Mouse (Mus musculus) heart, adult 2 months (tissue): ENCODE measurements around the gene Tspo. TPM values are rescaled to one million over a fixed set of nuclear protein-coding genes. Genes with fewer than 3 reads are reported as not detected.

Experiments
- DNase-seq, 2 experiments: peaks; one replicate each; pipeline ENCODE4 v3.0.0; 2021
- H3K27ac ChIP-seq: fragments of 200-600 bp; 2 replicates; pipeline ENCODE4 v1.8.1; 2022
- H3K27me3 ChIP-seq: fragments of 200-500 bp; 2 replicates; pipeline ENCODE4 v1.6.1; 2012; ENCODE audit warnings: mild to moderate bottlenecking, low read length, inconsistent platforms, mixed read lengths; ENCODE audit not compliant: control insufficient read depth, insufficient read depth
- H3K36me3 ChIP-seq: fragments of 200-500 bp; 2 replicates; pipeline ENCODE4 v1.6.1; 2012; ENCODE audit warnings: low read length, inconsistent platforms; ENCODE audit not compliant: control insufficient read depth, insufficient read depth
- H3K4me1 ChIP-seq: fragments of 200-500 bp; 2 replicates; pipeline ENCODE4 v1.6.1; 2011; ENCODE audit warnings: low read length; ENCODE audit not compliant: control insufficient read depth, insufficient read depth
- H3K4me3 ChIP-seq: fragments of 200-600 bp; 2 replicates; pipeline ENCODE4 v1.8.1; 2022
- H3K79me2 ChIP-seq: fragments of 200-500 bp; replicated peaks from 2 replicates; pipeline ENCODE4 v1.6.1; 2012; ENCODE audit warnings: mild to moderate bottlenecking, inconsistent platforms, low read length, moderate library complexity, mixed read lengths; ENCODE audit not compliant: control insufficient read depth, insufficient read depth
- H3K9ac ChIP-seq: fragments of 200-500 bp; 2 replicates; pipeline ENCODE4 v1.6.1; 2012; ENCODE audit warnings: low read depth, mild to moderate bottlenecking, control low read depth, inconsistent platforms, low read length, mixed read lengths
- CTCF ChIP-seq: fragments of 200-600 bp; IDR thresholded peaks from 2 replicates; pipeline ENCODE4 v1.8.1; 2022; ENCODE audit warnings: antibody characterized with exemption, mild to moderate bottlenecking, moderate library complexity
- EP300 ChIP-seq: fragments of 200-500 bp; IDR thresholded peaks from 2 replicates; pipeline ENCODE4 v1.6.1; 2011; ENCODE audit warnings: low read depth, low read length, control low read depth; ENCODE audit not compliant: insufficient read depth
- POLR2A ChIP-seq: fragments of 200-500 bp; IDR thresholded peaks from 2 replicates; pipeline ENCODE4 v1.6.1; 2011; ENCODE audit warnings: mild to moderate bottlenecking, low read depth, low read length, control low read depth; ENCODE audit not compliant: insufficient read depth
- WGBS: fragments of 180-500 bp; shearing (Covaris S2); methylation state at CpG from one replicate; pipeline ENCODE4 v1.1.7; 2018; 5-methylcytosine and 5-hydroxymethylcytosine counted together
- intact Hi-C: fragments of 180-260 bp; cut with DNase I; formaldehyde crosslinking; loops from one replicate; pipeline ENCODE4 v1.15.1; 2025
- long read RNA-seq: library from polyadenylated mRNA; stranded (forward); transcript quantifications from one replicate; pipeline ENCODE4 v2.0.0, GENCODE M21; 2021
- polyA plus RNA-seq: library from polyadenylated mRNA; depleted of rRNA; stranded (reverse); fragments of >200 nt; gene quantifications from 2 replicates; pipeline ENCODE4 v1.2.3, GENCODE M21; 2012; rRNA removed
- total RNA-seq, 2 experiments: library from RNA; stranded (reverse); gene quantifications; 2 replicates each; pipeline ENCODE4 v1.2.3; 2021

The Tspo gene
- total RNA-seq (10 to 100 TPM; 61.2 to 61.8 TPM), polyA plus RNA-seq (101 and 154 TPM in 2 replicates)
- long read RNA-seq, transcript Tspo-201 (4 exons, 837 nt): major isoform, 44 of 48 reads
- long read RNA-seq, partial matches to known transcripts: 3 of 48 reads
- long read RNA-seq, other reads (novel, unspliced or antisense): 1 of 48 reads

DNA sequence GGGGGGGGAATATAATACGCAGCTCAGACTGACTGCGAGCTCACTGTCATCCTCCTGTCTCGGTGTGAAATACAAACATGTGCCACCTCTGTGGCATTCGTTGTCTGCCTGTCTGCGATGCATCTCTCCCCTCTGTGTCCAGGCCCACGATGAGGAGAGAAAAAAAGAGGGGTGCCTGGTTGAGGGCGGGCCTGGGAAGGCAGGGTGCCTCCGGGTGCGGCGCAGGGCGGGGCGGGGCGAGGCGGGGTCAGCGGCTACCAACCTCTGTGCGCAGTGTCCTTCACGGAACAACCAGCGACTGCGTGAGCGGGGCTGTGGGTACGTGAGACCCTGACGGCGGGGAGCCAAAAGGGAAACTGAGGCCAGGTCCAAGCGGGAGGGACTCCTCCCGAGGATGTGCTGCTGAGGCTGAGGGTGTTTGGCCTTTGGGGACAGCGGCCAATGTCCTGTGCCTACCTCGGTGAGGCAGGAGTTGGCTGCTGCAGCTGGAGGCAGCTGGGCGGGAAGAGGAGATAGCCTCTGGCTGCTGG is at the start of gene Tspo, which contains the start of gene Mcat:
Gene Tspo (plus strand): TSS at position 266 of the 530 bp plus-strand sequence.
Gene Mcat (minus strand): TSS at position 461 of the 530 bp plus-strand sequence.
- TF ChIP-seq POLR2A (peak; percentile 68), CTCF (no peak)
- H3K79me2 ChIP-seq: no peaks in the 10 kb centered on the region
- no peaks in the 10 kb centered on the region for H3K27me3 ChIP-seq
- H3K4me3 ChIP-seq: peak within 1 kb of the TSS; percentile 80
- H3K36me3 ChIP-seq: no peaks in the 10 kb centered on the region
- WGBS: under 1% methylated on average over 28 of the region's 28 CpGs
- DNase-seq: peak; percentile 82 to 86
- intact Hi-C loops: loop anchor here (5.0 kb wide), 1 partner anchor 36 kb away; the partner anchor contains the start of gene Bik
- peak within 1 kb of the TSS; percentile 92 for H3K27ac ChIP-seq
- peaks cover 9% of the 10 kb centered on the region for H3K4me1 ChIP-seq
- peak within 1 kb of the TSS; percentile 76 for H3K9ac ChIP-seq

DNA sequence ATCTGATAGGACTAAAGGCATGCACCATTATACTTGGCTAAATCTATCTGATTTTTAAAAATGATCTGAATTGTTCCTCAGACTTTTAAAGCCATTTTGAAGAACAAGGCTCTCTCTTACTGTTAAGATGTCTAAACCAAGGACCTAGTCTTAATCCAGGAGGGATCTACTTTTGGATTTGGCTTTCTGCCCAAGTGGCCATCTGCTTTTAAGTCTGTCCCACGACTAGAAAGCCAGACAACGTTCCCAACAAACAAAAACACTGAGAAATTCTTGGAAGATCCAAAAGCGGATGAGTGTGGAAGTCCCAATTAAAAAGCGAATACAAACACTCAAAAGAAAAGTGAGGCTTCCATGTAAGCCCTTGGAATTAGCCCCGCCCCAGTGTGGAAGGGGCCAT is 48.4 kb upstream of the Tspo start:
- WGBS: 62% methylated on average over 5 of the region's 5 CpGs
- Histone ChIP-seq H3K4me3 (no peak overlapping the region), H3K79me2 (no peaks in the 10 kb centered on the region), H3K27ac (no peak overlapping the region), H3K36me3 (no peaks in the 10 kb centered on the region), H3K9ac (no peak overlapping the region), H3K27me3 (no peaks in the 10 kb centered on the region), H3K4me1 (no peaks in the 10 kb centered on the region)
- DNase-seq: no peak
- intact Hi-C loops: loop anchor here (5.0 to 10.0 kb wide), 4 partner anchors 108 to 713 kb away; no protein-coding TSS in a partner anchor
- TF ChIP-seq CTCF (no peak), POLR2A (no peak), EP300 (no peak)

DNA sequence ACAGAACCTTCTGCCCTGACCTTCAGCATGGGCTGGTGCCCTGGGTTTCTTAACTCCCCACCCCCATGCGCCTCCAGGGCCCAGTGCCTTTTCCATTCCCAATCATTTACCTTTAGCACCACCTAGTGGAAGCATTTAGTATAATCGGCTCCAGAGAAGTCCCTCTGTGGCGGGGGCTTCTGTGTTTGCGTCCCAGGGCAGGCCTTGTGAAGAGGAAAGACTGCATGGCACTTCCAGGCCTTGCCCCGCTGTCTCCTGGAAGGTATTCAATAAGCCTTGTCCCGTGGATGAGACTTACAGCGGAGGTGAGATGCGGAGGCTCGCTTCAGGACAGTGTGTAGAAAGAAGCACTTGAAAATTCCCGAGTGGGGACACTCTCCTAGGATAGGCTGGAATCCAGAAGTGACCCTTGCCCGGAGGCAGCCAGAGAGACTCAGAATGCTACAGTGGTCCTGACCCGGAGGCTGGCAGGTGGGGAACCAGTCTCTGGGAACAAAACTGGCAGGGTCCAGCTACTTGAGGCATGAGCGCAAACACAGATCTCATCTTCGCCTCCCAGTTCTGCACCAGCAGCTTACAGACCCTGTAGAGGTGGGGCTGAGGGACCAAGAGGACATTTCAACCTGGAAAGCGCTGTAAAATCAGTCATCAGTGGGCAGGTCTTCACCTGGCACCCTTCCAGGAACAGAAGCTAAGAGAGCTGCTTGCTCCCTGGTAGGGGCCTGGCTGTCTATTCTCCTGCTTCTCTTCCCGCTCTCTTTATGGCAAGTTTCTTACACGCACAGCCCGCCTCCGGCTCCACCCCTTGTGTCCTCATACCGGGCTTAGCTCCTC is 45.0 kb upstream of the Tspo start:
- Histone ChIP-seq H3K27me3 (no peaks in the 10 kb centered on the region), H3K79me2 (no peaks in the 10 kb centered on the region), H3K27ac (no peak overlapping the region), H3K4me1 (no peaks in the 10 kb centered on the region), H3K36me3 (no peaks in the 10 kb centered on the region), H3K9ac (no peak overlapping the region), H3K4me3 (no peak overlapping the region)
- 31% methylated on average over 20 of the region's 20 CpGs for WGBS
- intact Hi-C loops: loop anchor here (1.0 to 10.0 kb wide), 5 partner anchors 111 to 716 kb away; no protein-coding TSS in a partner anchor
- TF ChIP-seq EP300 (peak; percentile 77; the same call in 1 of the 2 replicates), POLR2A (no peak), CTCF (peak; percentile 93)
- peak; percentile 63 to 67 for DNase-seq

DNA sequence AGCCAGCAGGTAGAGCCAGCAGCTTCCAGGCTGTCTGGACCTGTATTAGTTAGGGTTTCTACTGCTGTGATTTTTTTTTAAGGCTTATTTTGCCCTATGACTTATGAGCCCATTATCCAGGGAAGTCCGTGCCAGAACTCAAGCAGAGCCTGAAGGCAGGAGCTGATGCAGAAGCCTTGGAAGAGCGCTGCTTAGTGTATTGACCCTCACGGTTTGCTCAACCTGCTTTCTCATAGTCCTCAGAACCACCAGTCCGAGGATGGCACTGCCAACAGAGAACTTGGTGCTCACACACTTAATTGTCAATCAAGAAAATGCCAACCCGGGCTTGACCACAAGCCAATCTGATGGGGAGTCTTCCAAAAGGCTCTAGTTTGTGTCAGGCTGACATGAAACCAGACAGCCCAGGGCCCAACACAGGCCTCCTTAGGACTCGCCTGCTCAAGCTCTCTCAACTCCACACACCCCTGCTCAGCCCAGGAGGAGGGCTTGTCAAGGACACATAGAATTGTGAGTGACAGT is 42.5 kb upstream of the Tspo start:
- Histone ChIP-seq H3K9ac (no peak overlapping the region), H3K4me3 (no peak overlapping the region), H3K36me3 (no peaks in the 10 kb centered on the region), H3K27ac (no peak overlapping the region), H3K79me2 (no peaks in the 10 kb centered on the region), H3K27me3 (no peaks in the 10 kb centered on the region), H3K4me1 (no peaks in the 10 kb centered on the region)
- no peak for TF ChIP-seq EP300
- TF ChIP-seq POLR2A: no peak
- no peak for TF ChIP-seq CTCF
- DNase-seq: no peak
- WGBS: 77% methylated on average over 6 of the region's 6 CpGs
- intact Hi-C loops: no loop called here

DNA sequence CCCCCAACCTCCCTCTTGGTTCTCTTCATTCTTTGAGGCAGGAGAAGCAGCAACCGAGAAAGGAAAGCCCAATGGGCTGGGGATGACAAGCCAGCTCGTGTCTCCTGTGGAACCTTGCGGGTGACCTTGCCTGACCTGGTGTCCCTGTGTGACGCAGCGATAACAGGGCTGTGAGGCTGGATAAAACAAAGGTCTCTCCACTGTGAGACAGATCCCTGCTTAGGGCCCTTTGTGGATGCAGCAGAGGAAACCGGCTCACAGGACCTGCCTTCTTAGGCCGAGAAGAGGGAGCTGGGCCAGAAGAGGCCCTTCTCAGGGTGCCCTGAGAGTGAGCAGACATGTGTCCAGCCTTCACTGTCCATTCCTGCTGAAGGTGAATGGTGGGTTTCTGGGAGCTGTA is 40.2 kb upstream of the Tspo start:
- peaks cover 4% of the 10 kb centered on the region for H3K4me1 ChIP-seq
- intact Hi-C loops: no loop called here
- H3K4me3 ChIP-seq: no peak overlapping the region
- H3K79me2 ChIP-seq: peaks cover 2% of the 10 kb centered on the region; the same call in 1 of the 2 replicates
- peak overlapping the region; percentile 91 for H3K27ac ChIP-seq
- H3K36me3 ChIP-seq: no peaks in the 10 kb centered on the region
- DNase-seq: peak; percentile 46 to 55
- no peaks in the 10 kb centered on the region for H3K27me3 ChIP-seq
- H3K9ac ChIP-seq: peak overlapping the region; percentile 61
- peak; percentile 75; the same call in 1 of the 2 replicates for TF ChIP-seq EP300
- TF ChIP-seq CTCF: no peak
- peak; percentile 51; the same call in 1 of the 2 replicates for TF ChIP-seq POLR2A
- 14% methylated on average over 7 of the region's 7 CpGs for WGBS
